Mouse (Mus musculus) ES-E14 (cell line): ENCODE measurements at regions not wholly inside any gene's neighbourhood (a gene's known extent, or its start where the extent isn't known, plus 50 kb on each side); places are given as distances from the start of the nearest gene placed in this dataset.

Experiments
- HCFC1 ChIP-seq: IDR thresholded peaks from 2 replicates; pipeline ENCODE4 v1.6.1; 2012; ENCODE audit warnings: low read length, inconsistent platforms, borderline replicate concordance; ENCODE audit not compliant: insufficient read depth
- ZNF384 ChIP-seq: IDR thresholded peaks from 2 replicates; pipeline ENCODE4 v1.6.1; 2012; ENCODE audit warnings: low read depth, low read length, inconsistent platforms

DNA sequence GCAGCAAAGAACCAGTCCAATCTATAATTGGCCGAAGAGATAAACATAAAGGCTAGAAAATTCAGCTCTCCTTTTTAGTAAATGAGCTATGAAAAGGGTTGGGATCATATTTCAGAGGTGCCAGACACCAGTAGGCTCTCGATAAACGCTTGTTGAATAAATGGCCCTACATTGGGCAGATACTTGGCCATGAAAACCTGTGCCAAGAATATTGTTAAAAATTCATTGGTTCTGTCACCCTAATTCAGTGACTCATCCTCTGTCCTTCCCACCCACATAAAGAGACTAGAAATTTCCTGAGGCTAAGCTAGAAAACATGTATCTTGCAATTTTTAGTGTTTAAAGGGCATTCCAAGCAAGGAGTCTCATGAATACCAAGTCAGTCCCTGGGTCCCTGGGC, 224.3 kb upstream of the Spaca1 start:
- TF ChIP-seq ZNF384: no peak
- TF ChIP-seq HCFC1: no peak
